Mouse (Mus musculus): ENCODE measurements at regions not wholly inside any gene's neighbourhood (a gene's known extent, or its start where the extent isn't known, plus 50 kb on each side); places are given as distances from the start of the nearest gene placed in this dataset.

DNA sequence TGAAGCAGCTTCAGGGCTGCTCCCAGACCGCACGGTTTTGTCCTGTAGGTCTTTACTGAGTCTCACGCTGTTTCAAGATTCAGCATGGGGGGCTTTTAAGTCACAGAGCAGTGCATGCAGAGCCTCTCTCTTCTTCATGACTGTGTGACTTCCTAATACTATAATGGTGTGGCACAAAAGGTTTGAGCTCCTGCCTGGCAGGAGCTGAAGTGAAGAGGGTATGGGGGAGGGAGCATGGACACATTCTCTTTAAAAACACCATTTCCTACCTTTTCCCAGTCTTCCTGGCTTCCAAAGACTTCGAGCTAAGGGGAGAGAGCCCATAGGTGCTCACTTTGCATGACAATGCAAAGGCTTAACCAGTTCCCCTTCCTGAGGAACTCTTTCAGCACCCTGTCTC lies 934.9 kb upstream of the Gm5150 start:
- DNase-seq (ENCODE audit: low spot score in 2 of 2): no peak

DNA sequence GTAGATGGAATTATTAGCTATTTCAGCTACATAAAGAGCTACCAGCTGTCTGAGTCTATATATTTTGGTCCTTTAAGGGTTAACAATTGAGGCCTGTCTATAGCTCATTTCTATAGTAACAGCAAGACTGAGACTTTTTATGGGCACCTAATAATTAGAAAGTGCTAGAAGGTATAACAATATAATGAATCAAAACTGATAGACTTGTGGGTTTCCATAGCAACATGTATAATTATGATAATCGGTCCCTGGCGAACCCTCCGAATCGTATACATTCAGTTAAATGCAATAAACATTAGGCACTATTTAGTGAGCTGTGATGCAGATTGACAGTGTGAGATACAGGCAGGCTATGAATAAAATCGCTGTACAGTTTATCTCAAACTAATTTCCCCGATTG lies 933.3 kb upstream of the Gm5150 start:
- no peak for DNase-seq (ENCODE audit: low spot score in 2 of 2)

DNA sequence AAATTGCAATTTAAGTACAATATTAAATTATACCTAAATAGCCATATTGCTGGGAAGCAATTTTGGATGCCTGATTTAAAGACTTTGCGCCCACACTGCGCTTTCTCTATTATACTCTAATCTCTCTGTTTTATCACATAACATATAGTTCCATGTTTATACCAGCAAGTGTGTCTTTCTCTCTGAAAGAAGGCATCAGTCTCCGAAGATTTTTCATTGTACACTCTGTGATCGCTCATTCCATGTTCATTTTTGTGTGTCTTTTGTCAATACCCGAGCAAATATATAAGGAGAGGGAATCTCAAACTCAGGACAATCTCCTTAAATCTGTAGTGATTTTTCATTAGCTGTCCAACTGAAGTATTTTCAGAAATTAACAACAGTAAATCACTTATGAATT lies 932.9 kb upstream of the Gm5150 start:
- no peak for DNase-seq (ENCODE audit: low spot score in 2 of 2)

DNA sequence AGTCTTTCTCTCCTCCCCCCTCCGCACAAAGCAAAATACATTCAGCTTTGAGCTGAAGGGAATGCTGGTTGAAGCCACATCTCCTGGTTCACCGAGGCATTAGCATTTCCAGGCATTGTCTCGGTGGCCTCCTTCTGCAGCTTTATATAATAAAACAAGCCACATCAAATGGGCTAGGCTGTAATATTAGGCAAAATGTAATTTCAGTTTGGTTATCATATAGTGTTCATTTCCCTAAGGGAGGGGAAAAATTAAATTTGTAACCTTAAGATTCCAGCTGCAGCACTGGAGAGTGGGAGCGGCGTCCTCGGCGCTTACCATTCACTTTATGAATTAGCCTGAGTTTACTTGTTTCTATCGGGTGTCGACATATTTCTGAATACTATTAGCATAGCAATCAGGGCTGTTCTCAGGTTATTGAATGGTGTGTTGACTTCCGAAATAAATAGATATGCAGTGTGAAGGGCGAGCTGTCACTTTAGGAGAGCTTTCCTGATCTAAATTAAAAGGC lies 932.3 kb upstream of the Gm5150 start:
- DNase-seq (ENCODE audit: low spot score in 2 of 2): no peak

DNA sequence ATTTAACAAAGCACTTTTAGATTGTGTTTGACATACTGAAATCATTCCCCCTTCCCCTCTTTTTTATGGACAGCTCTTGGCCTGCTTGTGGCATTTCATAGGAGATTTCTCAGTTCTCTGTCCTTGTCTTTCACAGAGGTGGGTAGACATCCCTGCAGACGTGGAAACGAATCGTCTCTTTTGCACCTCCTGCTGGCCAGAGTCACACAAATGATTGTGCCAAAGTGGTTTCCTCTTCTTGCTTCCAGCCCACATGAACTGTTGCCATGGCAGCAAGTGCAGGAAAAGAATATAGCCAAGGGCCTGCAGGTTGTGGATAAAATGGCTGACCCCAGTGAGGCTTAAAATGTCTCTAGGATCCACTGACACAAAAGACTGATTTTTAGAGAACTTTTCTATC lies 924.1 kb upstream of the Gm5150 start:
- DNase-seq (ENCODE audit: low spot score in 2 of 2): peak; percentile 26 to 65

DNA sequence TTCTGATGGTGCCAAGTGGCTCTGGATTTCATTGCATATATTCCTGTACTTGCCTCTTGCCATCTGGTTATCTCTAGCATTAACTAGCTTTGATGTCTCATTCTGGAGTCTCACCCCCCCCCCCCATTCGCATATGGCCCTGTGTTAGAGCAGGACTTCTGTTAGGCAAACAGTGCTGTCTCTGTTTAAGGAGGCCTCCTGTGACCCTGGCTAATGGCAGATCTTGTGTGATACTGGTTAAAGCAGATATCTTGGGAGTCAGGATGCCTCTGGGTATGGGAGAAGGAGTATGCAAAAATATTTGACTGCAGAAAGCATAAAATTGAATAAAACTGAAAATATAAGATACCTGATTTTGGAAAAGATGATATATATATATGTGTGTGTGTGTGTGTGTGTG lies 923.6 kb upstream of the Gm5150 start:
- DNase-seq (ENCODE audit: low spot score in 2 of 2): no peak

DNA sequence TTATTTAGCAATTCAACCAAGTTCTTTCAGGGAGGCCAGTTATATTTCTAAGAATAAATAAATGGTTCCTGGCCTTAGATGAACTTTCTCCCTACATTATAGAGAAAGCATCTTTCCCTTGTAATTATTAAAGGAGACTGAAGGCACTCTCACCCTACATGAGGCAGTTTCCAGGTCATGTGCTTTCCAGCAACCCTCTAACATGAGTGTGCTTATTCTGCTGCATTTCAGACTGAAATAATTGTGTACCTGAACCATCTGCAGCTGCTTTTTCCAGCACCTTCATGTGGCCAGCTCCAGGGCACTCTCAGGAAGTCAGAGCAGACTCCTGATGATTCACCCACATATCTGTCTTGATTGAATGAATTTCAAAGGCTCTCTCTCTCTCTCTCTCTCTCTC lies 917.8 kb upstream of the Gm5150 start:
- DNase-seq (ENCODE audit: low spot score in 2 of 2): no peak

DNA sequence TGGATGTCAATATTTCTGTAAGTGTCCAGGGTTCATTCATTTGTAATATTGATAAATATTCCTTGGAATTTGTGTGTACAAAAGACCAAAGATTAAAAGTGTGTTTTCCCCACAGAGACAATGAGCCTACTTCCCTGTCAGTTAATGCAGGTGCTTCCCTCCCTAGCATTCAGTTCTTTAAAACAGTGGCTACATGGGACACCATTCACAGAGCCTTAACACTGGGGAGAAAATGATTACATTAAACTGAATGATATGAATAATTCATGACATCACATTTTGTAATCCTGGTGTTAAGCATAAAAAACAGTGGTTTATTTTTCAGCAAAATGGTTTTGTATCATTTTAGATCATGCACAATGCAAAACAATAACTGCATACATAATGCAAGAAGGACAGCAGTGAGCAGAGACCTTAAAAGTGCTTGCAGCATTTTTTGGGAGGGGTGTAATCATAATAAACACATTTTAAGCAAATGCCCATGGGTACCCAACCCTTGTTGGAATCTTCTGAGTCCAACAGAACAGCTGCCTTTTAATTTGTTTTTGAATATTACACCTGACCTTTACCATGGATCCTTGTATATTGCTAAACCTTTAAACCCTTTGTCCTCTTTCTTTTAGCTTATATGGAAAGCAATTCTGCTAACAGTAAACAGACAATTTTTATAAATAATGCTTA lies 917.1 kb upstream of the Gm5150 start:
- no peak for DNase-seq (ENCODE audit: low spot score in 2 of 2)

DNA sequence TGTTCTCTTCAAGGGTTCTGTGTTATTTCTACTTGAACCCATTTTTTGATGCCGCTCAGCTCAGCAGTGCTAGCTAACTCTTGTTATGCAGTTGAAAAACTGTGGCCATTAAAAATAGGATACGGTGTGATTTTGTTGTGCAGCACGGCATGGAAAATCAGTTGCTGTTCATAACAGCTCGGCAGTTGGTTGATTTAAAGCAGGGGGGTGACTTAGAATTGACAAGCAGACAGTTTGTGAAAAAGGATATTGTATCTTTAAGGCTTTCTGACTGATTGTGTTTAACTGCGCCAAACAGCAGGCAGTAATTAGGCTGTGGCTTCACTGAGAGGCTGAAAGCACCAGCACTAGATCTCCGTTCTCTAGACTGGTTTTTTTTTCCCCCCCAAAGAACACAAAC lies 915.1 kb upstream of the Gm5150 start:
- no peak for DNase-seq (ENCODE audit: low spot score in 2 of 2)

DNA sequence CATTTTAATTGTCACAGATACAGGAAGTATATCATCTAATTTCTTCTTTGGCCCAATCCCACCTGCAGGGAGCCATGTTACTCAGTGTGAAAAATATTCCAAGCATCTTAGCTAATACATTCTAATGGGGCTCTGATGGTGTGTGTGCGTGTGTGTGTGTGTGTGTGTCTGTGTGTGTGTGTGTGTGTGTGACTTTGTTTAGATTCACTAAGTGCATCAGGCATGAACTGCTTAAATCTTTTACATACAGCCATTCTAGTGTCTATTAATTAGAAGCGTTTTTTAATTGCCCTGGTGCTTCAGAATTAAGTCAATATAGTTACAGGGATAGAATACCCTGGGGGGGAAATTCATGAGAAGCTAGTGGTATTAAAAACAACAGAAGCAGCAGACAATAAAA lies 912.1 kb upstream of the Gm5150 start:
- DNase-seq (ENCODE audit: low spot score in 2 of 2): no peak

DNA sequence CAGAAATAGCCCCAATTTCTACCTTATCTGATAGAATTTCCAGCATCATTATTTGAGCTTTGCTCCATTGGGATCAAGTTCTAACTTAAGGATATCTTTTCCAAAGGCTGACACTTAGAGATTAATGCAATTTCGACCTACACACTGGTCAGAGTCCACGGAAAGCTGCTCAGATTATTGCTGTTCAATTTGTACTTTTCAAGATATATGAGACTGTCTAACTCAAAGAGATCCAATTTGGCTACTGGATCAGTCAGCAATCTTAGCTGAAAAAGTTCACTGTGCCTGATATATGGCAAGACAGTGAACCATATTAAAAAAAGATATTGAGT lies 909.8 kb upstream of the Gm5150 start:
- DNase-seq (ENCODE audit: low spot score in 2 of 2): no peak

DNA sequence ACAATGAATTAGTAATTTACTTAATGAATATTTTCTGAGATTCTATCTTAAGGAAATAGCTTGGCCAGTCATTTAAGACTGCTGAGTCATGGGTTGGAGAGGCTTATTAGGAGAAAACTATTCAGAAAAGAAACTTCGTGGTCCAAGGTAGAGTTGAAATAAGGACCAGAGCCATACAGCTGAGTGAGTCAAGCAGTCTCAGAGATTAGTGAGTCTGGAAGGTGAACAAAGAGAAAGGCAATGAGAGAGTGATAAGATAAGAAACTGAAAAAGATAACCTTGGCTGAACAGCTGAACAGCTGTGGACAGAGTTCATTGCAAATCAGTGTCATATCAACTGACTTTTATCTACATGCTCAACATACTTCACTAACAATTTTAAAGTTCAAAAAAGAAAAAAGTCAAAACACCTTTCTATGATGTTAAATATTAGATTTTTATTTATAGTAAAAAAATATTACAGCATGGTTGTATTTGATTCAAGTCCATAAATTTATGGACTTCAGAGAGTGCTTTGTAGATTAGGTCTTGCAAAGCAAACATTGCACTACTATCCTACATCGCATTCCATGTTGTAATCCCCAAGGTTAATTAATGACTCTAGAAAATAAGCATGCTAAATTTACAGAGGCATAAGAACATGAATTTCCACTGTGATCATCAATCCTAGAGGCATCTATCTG lies 909.3 kb upstream of the Gm5150 start:
- no peak for DNase-seq (ENCODE audit: low spot score in 2 of 2)

DNA sequence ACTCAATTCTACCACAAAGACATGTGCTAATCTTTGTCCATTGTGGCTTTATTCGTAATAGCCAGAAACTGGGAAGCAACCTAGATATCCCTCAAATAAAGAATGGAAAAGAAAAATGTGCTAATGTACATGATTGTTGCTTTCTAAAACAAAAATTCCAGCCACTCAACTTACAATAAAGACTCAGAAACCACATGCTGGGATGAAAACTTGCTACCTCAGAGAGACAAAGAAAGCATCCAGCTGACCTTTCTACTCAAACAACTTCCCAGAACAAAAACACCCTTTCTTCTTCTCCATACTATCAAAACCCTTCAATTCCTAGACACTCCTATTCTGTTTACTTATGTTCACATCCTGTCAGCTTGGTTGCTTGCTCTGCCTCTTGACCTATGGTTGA lies 881.9 kb upstream of the Gm5150 start:
- DNase-seq (ENCODE audit: low spot score in 2 of 2): no peak

DNA sequence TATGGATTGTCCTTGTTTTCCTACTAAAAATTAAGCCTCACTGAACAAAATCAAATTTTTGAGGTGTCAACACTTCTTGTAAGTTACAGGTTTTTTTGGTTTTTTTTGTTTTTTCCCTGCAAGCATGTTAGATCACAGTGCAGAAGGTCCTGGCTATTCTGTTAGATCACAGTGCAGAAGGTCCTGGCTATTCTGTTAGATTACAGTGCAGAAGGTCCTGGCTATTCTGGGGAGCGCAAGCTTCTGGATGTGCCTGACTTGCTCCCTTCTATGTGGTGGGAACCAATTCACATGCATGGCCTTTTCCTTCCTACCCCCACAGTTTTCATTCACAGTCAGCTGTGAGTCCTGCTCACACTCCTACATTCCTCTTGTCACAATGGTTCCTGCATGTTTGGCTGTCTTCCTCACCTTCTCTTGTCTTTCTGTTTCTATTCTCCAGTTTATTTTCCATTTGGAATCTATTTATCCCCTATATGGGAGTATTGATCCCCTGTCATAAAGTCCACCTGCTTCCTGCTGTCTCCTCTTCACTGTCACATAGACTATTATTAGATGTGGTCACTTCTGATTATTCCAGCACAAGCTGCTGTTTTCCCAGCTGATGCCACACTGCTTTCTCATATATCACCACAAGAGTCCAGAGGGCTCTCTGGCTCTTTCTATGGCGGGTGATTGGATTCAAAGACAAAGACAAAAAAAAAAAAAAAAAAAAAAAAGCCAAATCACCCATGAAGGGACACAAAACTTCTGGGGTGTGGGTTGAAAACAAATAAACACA lies 866.3 kb upstream of the Gm5150 start:
- DNase-seq (ENCODE audit: low spot score in 2 of 2): no peak

DNA sequence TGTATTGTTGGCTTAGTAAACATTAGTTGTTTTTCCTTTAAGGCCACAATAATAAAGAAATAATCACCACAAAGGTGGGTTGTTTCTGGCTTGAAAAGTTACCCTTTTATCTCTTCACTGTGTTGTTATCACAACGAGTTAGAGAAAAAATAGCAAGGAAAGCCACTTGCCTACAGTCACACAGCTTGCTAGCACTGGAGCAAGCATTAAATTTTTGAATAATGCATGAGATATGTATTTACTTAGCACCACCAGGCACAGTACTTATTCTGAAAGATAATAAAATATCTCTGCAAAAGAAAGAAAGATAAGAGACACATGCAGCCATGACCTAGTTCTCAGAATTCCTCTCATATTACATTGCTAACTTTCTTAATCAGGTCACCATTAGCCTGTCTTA lies 853.8 kb upstream of the Gm5150 start:
- DNase-seq (ENCODE audit: low spot score in 2 of 2): no peak

DNA sequence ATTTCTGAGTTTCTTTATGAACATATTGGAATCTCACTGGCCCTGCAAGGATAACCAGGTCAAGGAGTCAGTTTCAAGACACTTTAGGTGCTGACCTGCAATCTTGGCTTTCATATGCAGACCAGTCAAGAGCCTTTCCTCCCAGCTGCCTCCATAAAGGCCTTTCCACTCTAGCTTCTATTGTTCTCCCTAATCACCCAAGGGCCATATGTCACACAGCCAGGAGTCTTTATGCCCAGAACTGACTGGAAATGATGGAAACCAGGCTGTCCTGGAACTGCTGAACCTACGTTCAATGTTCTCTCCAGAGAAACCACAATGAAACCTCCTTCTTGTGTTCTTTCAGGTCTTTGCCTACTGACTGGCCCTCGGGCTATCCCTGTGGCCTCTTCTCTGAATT lies 852.7 kb upstream of the Gm5150 start:
- DNase-seq (ENCODE audit: low spot score in 2 of 2): no peak

DNA sequence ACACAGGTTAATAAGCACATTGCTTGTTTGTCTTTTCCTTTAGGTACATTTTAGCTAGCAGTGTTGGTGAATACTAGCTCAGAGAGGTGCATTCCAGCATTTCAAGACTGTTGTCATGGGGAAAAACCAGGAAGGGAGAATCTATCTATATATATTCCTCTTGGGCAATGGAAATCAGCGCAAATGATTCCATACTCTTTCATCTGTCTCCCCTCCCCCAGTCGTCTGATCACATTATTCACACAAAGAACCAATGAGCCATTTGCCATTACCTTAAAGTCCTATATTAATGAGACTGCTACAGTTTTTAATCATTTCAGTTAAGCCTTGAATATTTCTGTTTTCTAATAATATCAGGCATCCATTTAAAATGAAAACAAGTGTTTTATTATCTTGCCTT lies 849.0 kb upstream of the Gm5150 start:
- DNase-seq (ENCODE audit: low spot score in 2 of 2): no peak

DNA sequence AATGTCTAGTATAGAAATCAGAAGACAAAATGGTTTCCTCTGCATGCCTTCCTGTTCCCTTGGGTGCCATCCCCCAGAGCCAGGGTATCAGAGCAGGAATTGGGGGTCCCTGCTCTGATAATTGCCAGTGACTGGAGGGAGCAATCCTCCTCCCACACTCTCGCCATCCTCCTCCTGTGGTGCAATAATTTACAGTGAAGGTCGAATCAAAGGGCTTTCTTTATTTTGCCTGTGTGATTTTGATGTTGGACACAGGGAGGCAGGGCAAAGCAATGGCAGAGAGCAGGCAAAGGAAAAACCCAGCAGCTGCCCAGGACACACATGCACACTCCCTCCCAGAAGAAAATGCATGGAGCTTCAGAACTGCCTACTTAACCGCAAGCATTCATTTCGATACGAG lies 847.8 kb upstream of the Gm5150 start:
- DNase-seq (ENCODE audit: low spot score in 2 of 2): no peak

DNA sequence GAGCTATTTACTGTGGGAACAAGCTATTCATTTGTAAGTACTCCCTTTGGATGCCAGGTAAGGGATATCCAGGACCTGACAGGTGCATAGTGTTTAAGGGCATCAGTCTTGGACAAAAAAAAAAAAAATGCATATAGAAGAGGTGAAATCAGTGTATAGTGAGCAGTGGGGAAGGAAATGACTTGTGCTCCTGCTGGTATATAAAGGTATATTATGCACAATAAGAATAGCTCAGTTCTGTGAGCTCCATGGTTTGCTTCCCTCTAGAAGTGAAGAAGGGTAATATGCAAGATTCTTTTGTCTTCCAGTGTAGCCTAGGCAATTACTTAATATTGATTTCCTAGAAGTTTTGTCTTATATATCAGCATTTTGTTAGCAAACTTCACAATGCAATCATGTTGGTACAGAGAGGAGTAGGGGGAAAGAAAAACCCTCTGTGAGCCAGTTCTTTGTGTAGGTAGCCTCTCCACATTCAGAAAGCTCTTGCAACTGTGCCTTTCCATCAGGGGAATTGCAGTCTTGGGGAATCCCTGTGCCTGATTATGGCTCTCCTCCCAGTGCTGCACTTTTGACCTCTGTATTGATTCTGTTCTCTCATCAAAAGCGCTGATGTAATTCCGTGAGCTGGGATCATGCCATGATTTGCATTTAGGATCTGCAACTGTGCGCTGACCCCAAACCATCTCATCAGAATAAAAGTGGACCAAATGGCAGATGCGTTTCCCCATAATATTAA lies 840.7 kb upstream of the Gm5150 start:
- DNase-seq (ENCODE audit: low spot score in 2 of 2): no peak

DNA sequence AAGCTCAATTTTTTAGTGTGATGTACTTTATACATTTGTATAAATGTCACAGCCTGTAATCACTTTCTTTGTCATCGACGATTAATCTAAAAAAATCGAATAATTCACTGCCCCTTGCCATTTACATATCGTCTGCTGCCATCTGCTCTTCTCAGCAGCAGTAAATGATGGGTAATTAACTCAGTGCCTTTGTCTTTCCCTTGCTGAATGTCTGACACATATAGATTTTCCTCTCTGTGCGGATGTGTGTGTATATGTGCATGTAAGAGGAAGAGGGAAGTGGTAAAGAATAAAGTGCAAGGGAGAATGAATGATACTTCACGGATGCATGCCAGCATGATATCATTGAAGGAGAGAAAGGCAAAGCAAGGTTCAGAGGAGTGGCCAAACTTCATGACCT lies 814.3 kb upstream of the Gm5150 start:
- DNase-seq (ENCODE audit: low spot score in 2 of 2): no peak

DNA sequence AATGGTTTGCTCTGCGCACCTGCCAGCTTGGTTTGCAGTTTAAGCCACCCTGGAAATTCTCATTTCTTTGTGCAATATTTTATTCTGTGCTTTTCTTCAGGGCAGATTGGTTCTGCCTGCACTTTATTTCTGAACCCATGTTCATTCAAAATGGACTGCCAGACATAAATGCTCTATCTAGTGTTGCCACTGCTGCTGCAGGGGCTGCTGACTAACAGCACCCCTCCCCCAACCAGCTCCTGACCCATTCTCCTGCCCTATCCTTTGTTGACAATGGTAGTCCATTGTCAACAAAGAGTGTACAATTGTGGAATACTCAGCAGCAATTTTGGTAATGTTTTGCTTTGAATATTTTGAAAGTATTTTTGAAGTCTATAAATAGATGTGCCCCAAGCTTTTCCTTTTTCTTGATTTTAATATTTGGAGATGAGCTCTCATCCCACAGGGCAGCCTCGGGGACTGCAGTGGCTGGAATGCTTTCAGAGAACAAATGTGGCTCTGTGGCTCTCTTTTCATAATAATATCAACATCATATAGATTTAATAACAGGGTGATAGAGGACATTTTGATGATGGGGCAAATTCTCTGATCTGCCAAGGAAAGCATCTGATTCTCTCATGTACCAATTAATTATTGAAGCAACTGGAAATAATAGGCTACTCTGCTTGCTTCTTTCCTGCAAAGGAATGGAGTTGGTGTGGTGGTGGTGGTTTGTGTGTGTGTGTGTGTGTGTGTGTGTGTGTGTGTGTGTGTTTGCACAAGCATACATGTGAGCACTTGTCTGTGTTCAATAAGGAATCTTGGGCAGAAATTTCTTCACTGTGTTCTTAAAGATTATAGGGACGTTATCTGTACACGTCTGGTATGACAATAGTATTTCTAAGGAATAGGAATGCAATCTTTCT lies 813.2 kb upstream of the Gm5150 start:
- no peak for DNase-seq (ENCODE audit: low spot score in 2 of 2)
